Mouse (Mus musculus) heart, embryonic 11.5 days (tissue): ENCODE measurements around the gene Sypl. TPM values are rescaled to one million over a fixed set of nuclear protein-coding genes. Genes with fewer than 3 reads are reported as not detected.
"Not testable (repeated sequence)": the region's sequence is repeated elsewhere in the genome, so short reads cannot be mapped to it uniquely, and the experiment has no call there.

Experiments used
- ATAC-seq: fragments of 200-750 bp; cut with Nextera tagmentation; replicated peaks from 2 replicates; pipeline ENCODE4 v1.8.0; 2017; ENCODE audit warnings: moderate library complexity; ENCODE audit not compliant: insufficient number of reproducible peaks, low FRiP score, low TSS enrichment
- H3K27ac ChIP-seq: fragments of 300-500 bp; sonication (generic); 2 replicates; pipeline ENCODE4 v1.5.1; 2014; ENCODE audit warnings: mild to moderate bottlenecking, low read depth, low read length
- H3K27me3 ChIP-seq: fragments of 300-500 bp; sonication (generic); 2 replicates; pipeline ENCODE4 v1.6.1; 2014; ENCODE audit warnings: mild to moderate bottlenecking, low read length, mixed read lengths; ENCODE audit not compliant: control insufficient read depth, insufficient read depth
- H3K36me3 ChIP-seq: fragments of 300-500 bp; sonication (generic); 2 replicates; pipeline ENCODE4 v1.6.1; 2014; ENCODE audit warnings: mild to moderate bottlenecking, low read length, moderate library complexity, mixed read lengths; ENCODE audit not compliant: control insufficient read depth, insufficient read depth
- H3K4me1 ChIP-seq: fragments of 300-500 bp; sonication (generic); 2 replicates; pipeline ENCODE4 v1.6.1; 2014; ENCODE audit warnings: low read length; ENCODE audit not compliant: control insufficient read depth, insufficient read depth
- H3K4me2 ChIP-seq: fragments of 300-500 bp; sonication (generic); 2 replicates; pipeline ENCODE4 v1.6.1; 2014; ENCODE audit warnings: mild to moderate bottlenecking, moderate library complexity
- H3K4me3 ChIP-seq: fragments of 300-500 bp; sonication (generic); 2 replicates; pipeline ENCODE4 v1.5.1; 2014; ENCODE audit warnings: low read depth, low read length
- H3K9ac ChIP-seq: fragments of 300-500 bp; sonication (generic); 2 replicates; pipeline ENCODE4 v1.6.1; 2014; ENCODE audit warnings: mild to moderate bottlenecking, low read depth, low read length, moderate library complexity
- H3K9me3 ChIP-seq: fragments of 300-500 bp; sonication (generic); replicated peaks from 2 replicates; pipeline ENCODE4 v1.6.1; 2016; ENCODE audit warnings: low read length; ENCODE audit not compliant: control insufficient read depth
- WGBS: fragments of 180-500 bp; shearing (Covaris S2); extraction: QIAGEN DNeasy Blood & Tissue Kit; methylation state at CpG from one replicate; pipeline ENCODE4 v1.1.7; 2014; ENCODE audit not compliant: insufficient replicate concordance; 5-methylcytosine and 5-hydroxymethylcytosine counted together
- polyA plus RNA-seq: library from polyadenylated mRNA; unstranded; fragments of >200 nt; fragmentation: Nextera tagmentation; extraction: Ambion mirVana; gene quantifications from 2 replicates; pipeline ENCODE4 v1.2.1, GENCODE M21; 2014

The Sypl gene
- polyA plus RNA-seq, 1 experiment from 2014 or later, result 85.0 TPM

DNA sequence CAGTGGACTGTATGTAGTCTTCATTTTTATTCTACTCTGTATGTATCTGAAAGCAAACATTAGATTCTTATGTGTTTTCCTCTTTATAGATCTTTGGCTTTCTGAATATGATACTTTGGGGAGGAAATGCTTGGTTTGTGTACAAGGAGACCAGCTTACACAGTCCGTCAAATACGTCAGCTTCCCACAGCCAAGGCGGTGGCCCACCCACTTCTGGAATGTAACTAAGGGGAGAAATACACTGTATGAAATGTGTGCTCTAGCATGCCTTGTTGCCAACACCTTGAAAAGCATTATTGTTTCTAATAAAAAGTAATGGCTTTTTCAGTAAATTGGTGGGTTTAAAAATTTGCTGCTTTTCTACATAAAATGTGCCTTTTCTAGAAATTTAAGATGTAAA lies 21.8 kb downstream of the Sypl start:
- Histone ChIP-seq H3K27me3 (no peaks in the 10 kb centered on the region), H3K4me2 (no peak overlapping the region), H3K27ac (no peak overlapping the region), H3K4me3 (no peak overlapping the region), H3K9me3 (no peaks in the 10 kb centered on the region), H3K4me1 (no peaks in the 10 kb centered on the region), H3K36me3 (no peaks in the 10 kb centered on the region), H3K9ac (no peak overlapping the region)
- ATAC-seq, result no peak
- 74% methylated on average over 3 of the region's 3 CpGs for WGBS

DNA sequence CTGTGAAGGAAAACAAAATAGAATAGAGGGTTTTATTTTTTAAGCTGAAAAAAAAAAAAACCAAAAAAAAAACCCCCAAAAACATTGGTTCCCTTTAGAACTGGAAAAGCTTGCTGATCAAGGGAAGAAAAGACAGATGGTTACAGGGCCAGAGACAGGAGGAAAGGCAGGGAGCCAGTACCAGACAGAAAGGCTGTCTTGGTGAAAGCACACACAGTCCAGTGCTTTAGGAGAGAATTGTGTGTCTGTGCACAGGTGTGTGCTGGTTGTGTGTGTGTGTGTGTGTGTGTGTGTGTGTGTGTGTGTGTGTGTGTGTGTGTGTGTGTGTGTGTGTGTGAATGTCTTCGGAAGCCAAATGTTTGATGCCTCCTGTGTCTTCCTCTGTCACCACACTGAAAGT lies 28.9 kb downstream of the Sypl start:
- ATAC-seq, result no peak
- Histone ChIP-seq H3K36me3 (no peaks in the 10 kb centered on the region), H3K4me2 (no peak overlapping the region), H3K4me1 (no peaks in the 10 kb centered on the region), H3K27ac (no peak overlapping the region), H3K9me3 (no peaks in the 10 kb centered on the region), H3K9ac (no peak overlapping the region), H3K27me3 (no peaks in the 10 kb centered on the region), H3K4me3 (no peak overlapping the region)
- WGBS, result 86% methylated on average over 1 of the region's 1 CpGs

DNA sequence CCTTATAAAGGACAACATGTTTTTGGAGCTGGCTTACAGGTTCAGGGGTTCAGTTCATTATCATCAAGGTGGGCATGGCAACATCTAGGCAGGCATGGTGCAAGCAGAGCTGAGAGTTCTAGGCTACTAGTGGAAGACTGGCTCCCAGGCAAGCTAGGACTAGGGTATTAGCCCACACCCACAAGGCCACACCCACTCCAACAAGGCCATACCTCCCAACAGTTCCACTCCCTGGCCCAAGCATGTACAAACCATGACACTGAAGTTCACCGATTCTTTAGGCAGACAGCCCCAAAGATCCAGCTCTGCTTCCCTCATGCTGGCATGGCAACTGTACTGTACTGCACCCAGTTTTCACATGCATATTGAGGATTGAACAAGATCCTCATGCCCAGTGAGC lies 29.4 kb downstream of the Sypl start:
- H3K4me2 ChIP-seq, result no peak overlapping the region
- no peaks in the 10 kb centered on the region for H3K9me3 ChIP-seq
- no peaks in the 10 kb centered on the region for H3K36me3 ChIP-seq
- 87% methylated on average over 1 of the region's 1 CpGs for WGBS
- H3K27ac ChIP-seq, result no peak overlapping the region
- H3K4me3 ChIP-seq, result no peak overlapping the region
- no peak for ATAC-seq
- no peak overlapping the region for H3K9ac ChIP-seq
- H3K4me1 ChIP-seq, result no peaks in the 10 kb centered on the region
- no peaks in the 10 kb centered on the region for H3K27me3 ChIP-seq

GRCm38 (mm10) chr12:32986284-32986683 lies 32.6 kb downstream of the Sypl start:
- H3K27me3 ChIP-seq, result no peaks in the 10 kb centered on the region
- H3K27ac ChIP-seq, result no peak overlapping the region
- no peaks in the 10 kb centered on the region for H3K4me1 ChIP-seq
- H3K4me3 ChIP-seq, result no peak overlapping the region
- H3K9me3 ChIP-seq, result no peaks in the 10 kb centered on the region
- H3K4me2 ChIP-seq, result no peak overlapping the region
- 71% methylated on average over 1 of the region's 1 CpGs for WGBS
- no peak for ATAC-seq
- H3K9ac ChIP-seq, result no peak overlapping the region
- H3K36me3 ChIP-seq, result no peaks in the 10 kb centered on the region

DNA sequence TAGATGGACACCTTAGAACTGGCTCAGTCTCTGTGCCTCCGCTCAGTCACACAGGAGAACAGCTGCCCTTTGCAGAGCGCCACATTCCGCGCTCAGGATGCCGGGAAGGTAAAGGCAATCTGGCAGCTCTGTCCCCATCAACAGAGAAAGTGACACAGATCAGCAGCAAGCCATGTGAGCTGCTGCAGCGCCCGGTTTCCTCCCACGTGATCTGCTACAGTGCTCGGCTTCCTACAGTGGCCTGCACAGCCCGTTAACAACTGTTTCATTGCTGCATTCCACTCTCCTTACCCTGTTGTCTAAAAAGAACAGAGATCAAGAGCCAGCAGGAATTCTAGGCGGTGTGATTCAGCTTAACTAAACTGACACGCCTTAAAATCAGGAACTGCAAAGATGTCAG lies 36.0 kb downstream of the Sypl start:
- H3K9me3 ChIP-seq, result no peaks in the 10 kb centered on the region
- no peak for ATAC-seq
- H3K4me1 ChIP-seq, result no peaks in the 10 kb centered on the region
- H3K27ac ChIP-seq, result no peak overlapping the region
- peak overlapping the region; percentile 25; the same call in 1 of the 2 replicates for H3K4me2 ChIP-seq
- H3K36me3 ChIP-seq, result no peaks in the 10 kb centered on the region
- WGBS, result 45% methylated on average over 12 of the region's 12 CpGs
- H3K9ac ChIP-seq, result no peak overlapping the region
- H3K4me3 ChIP-seq, result no peak overlapping the region
- H3K27me3 ChIP-seq, result no peaks in the 10 kb centered on the region

- Histone ChIP-seq H3K27me3 (no peaks in the 10 kb centered on the region), H3K4me3 (no peak overlapping the region), H3K27ac (no peak overlapping the region), H3K4me1 (no peaks in the 10 kb centered on the region), H3K4me2 (no peak overlapping the region), H3K36me3 (no peaks in the 10 kb centered on the region), H3K9ac (no peak overlapping the region), H3K9me3 (no peaks in the 10 kb centered on the region)
- no peak for ATAC-seq
- WGBS, result 74% methylated on average over 5 of the region's 5 CpGs
These were observed 40.4 kb downstream of the Sypl start for GRCm38 (mm10) chr12:32994081-32994480.

DNA sequence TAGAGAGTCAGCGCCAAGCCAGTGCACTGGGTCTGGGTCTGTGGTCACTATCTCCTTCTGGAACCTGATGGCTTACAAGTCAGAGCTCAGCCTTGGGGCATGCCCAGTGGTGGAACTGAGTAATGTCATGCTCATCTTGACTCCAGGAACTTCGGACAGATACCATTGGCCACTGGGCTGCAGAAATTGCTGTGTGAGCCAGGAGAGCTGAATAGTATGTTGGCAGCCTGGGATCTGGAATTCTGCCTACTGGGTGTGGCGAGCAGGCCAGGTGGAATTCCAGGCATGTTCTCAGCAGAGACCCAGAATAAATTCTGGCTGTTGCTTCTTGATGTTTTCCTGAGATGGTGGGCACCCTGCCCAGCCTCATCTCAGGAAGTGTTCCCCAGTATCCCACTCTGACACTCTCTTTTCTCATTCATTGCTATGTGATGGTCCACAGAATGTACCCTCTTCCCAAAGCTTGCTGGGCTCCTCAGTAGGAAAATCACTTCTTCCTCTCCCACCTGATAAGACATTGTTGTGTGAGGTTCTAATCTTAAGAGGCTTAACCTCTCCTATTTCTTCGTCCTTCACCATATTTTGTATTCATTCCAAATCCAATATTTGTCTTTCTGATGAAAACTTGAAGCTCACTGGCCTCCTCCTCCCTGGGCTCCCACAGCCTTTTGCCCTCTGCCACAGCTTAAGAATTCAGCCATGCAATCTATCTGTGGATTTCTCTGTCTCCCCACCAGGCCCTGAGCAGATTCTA lies 41.6 kb downstream of the Sypl start:
- WGBS, result 61% methylated on average over 4 of the region's 4 CpGs
- H3K4me3 ChIP-seq, result no peak overlapping the region
- no peak overlapping the region for H3K9ac ChIP-seq
- no peaks in the 10 kb centered on the region for H3K36me3 ChIP-seq
- H3K9me3 ChIP-seq, result no peaks in the 10 kb centered on the region
- H3K27me3 ChIP-seq, result no peaks in the 10 kb centered on the region
- no peak for ATAC-seq
- H3K4me2 ChIP-seq, result no peak overlapping the region
- no peaks in the 10 kb centered on the region for H3K4me1 ChIP-seq
- H3K27ac ChIP-seq, result no peak overlapping the region

- no peak overlapping the region for H3K9ac ChIP-seq
- H3K36me3 ChIP-seq, result no peaks in the 10 kb centered on the region
- no peaks in the 10 kb centered on the region for H3K9me3 ChIP-seq
- no peaks in the 10 kb centered on the region for H3K4me1 ChIP-seq
- no peak for ATAC-seq
- 68% methylated on average over 5 of the region's 5 CpGs for WGBS
- H3K27ac ChIP-seq, result no peak overlapping the region
- no peak overlapping the region for H3K4me2 ChIP-seq
- no peaks in the 10 kb centered on the region for H3K27me3 ChIP-seq
- H3K4me3 ChIP-seq, result no peak overlapping the region
These were observed 45.1 kb downstream of the Sypl start for GRCm38 (mm10) chr12:32998766-32999165.

- H3K27ac ChIP-seq, H3K4me1 ChIP-seq, H3K4me2 ChIP-seq, H3K9me3 ChIP-seq, H3K36me3 ChIP-seq, ATAC-seq, H3K27me3 ChIP-seq, H3K4me3 ChIP-seq, H3K9ac ChIP-seq: not testable (repeated sequence)
- 33% methylated on average over 3 of the region's 3 CpGs for WGBS
These were observed 46.1 kb downstream of the Sypl start for GRCm38 (mm10) chr12:32999778-33000177.
